Mouse (Mus musculus): Measurements from ENCODE around the gene Egfl8. TPM values are rescaled to one million over a fixed set of nuclear protein-coding genes. Genes with fewer than 3 reads are reported as not detected.
A peak's percentile ranks its signal among the peaks of the same experiment; 100 is the strongest.

Egfl8 gene
- 10 to 100 TPM; 20.7 to 23.1 TPM for total RNA-seq (2021)
- long read RNA-seq, experiment 1, transcript Egfl8-201 (9 exons, 1,150 nt), result major isoform, 9 of 41 reads
- long read RNA-seq, experiment 1, partial matches to known transcripts, result 2 of 41 reads
- long read RNA-seq, experiment 1, other reads (novel, unspliced or antisense), result 30 of 41 reads
- long read RNA-seq, experiment 2, partial matches to known transcripts, result 0 of 17 reads
- long read RNA-seq, experiment 2, other reads (novel, unspliced or antisense), result 13 of 17 reads

GRCm38 (mm10) chr17:34615871-34616270 lies at the start of gene Egfl8:
Egfl8 (minus strand) TSS chr17:34615971.
- DNase-seq (ENCODE audit: low spot score in 2 of 2), result no peak

DNA sequence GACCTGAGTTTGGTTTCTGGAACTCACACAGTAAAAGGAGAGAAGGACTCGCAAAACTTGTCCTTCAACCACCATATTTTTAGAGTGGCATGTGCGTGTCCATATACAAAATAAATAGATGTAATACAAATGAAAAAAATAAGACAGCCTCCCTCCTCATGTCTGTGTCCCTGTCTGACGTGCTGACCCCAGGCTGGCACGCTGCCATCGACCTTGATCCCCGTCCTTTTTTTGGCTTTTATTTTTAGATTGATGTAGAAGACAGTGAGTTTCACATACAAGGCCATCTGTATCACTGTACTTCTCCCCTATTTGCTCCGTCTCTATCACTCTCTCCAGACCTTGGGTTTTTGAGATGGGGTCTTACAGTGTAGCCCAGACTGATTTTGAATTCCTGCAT lies 48.7 kb upstream of the Egfl8 start:
- no peak for DNase-seq (ENCODE audit: low spot score in 2 of 2)

DNA sequence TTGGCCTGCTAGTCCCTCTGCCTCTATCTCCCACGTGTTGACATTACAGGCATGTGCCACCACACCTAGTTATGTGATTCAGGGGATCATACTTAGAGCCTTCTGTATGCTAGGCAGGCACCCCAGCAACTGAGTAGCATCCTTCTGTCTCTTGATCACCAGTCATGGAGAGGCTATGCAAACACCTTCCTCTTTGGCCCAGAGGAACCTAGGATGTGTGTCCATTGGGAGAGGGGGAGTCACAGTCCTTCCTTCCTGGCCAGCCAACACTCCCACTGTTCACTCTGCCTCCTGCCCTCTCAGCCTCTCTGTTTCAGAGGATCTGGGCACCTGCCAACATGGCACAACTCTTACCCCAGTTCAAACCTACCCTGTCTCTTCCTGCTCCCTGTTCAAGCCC lies 47.8 kb upstream of the Egfl8 start:
- no peak for DNase-seq (ENCODE audit: low spot score in 2 of 2)

DNA sequence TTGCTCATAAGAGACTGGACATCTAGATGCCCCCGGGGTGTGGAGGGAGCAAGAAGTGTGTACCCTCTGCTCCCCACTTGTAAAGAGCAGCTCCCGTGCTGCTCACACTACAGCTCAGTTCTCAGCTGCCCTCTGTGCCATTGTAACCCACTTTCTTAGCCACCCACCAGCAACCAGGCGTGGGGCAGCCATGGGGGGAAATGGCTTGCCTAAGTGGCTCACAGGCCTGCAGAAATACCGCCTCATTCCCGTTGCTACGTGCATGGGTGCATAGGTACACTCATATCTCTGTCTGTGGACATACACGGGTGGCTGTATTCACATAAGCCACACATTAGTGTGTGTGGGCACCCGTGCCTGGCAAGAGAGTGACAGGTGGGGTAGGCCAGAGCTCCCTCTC lies 47.2 kb upstream of the Egfl8 start:
- no peak for DNase-seq (ENCODE audit: low spot score in 2 of 2)

DNA sequence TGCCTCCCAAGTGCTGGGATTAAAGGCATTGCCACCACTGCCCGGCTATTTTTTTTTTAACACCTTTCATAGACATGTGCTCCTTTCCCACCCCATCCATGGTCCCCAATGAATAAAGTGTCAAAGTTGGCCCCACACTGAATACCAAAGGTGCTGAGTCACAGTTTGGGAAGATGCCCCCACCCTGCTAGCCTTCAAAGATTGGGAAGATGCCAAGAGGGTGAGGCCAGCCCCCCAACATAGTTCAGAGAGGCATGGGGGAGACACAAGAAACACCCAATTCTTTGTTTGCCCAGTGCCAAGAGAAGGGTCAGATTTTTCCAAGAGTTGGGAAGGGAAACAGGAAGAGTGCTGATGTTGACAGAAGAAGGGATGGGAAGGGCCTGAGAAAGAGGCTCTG lies 46.7 kb upstream of the Egfl8 start:
- no peak for DNase-seq (ENCODE audit: low spot score in 2 of 2)

DNA sequence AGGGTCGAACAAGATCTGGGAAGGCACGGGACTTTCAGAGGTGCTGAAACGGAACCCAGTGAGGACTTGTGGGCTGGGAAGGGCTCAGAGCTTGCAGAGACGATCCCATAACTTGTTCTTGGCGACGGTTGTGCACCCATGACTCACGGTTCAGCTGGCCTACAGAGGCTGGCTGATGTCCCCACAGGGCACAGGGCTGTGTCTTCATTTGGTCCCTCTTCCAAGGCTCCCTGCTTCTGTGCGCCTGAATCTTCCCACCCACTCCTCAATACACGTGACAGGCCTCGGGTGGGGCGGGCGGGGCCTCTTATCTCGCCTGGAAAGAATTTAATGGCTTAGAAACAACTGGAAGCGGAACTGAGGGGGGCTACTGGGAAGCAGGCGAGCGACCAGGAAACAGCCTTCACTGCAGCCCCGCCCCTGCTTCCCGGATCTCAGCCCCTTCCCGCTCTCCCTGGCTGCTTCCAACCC lies 45.4 kb upstream of the Egfl8 start:
- peak in 1 of 2 experiments; percentile 64 for DNase-seq (ENCODE audit: low spot score in 2 of 2)

DNA sequence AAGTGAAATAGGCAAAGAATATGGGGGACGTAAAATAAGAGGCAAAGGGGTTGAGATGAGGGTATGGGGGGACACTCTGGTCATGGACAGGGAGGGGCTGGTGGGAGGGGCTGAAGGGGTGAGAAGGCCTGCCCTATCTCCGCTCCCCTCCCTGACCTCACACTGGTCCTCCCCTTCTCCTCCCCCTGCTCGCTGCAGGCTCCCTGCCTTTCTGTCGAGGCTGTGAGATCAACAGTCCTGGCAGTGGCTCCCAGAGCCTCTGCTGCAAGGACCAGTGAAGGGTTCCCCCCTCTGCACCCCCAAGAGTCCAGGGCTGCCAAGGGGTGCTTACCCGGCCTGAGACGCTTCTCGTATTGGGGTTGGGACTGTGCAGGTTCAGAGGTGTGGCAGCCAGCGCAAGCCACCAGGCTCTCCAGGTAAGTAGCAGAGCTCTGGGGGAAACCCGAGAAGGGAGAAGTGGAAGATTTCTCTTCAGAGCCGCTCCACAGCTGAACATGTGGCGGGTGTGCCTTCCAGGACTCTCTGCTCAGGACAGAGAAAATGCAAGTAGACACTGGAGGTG lies 44.6 kb upstream of the Egfl8 start:
- peak in 1 of 2 experiments; percentile 56 for DNase-seq (ENCODE audit: low spot score in 2 of 2)

- DNase-seq (ENCODE audit: low spot score in 2 of 2), result no peak
These were observed 44.1 kb upstream of the Egfl8 start for GRCm38 (mm10) chr17:34659897-34660214.

DNA sequence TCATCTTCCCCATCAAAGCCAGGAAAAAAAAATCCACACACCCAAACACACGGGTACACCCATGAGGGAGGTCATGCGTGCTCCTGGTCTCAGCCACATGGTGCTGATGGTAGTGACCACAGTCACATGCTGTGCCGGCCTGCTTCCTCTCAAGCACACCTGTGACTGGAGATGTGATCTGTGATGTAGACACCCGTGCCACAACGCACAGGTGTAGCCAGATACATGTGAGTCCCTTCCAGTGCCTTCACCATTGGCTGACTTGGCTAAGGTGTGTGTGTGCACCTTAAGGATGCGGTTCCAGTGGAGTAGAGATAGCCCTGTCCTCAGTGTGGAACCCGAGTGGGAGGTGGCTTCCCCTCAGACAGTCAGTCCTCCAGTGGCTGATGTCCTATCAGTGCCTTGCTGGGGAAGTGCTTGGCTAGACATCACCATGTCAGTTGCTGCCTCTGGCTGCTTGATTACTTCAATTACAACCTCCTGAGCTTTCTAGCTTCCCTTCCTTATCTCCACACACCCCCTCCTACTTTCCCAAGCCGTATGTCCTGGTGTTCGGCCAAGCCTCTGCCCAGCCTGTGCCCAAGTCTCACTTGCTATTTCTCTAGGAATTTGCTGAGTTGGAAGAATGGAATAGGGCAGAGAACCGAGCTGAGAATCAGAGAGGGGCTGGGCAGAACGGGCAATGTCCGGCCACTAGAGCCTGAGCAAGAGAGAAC lies 43.6 kb upstream of the Egfl8 start:
- DNase-seq (ENCODE audit: low spot score in 2 of 2), result no peak

DNA sequence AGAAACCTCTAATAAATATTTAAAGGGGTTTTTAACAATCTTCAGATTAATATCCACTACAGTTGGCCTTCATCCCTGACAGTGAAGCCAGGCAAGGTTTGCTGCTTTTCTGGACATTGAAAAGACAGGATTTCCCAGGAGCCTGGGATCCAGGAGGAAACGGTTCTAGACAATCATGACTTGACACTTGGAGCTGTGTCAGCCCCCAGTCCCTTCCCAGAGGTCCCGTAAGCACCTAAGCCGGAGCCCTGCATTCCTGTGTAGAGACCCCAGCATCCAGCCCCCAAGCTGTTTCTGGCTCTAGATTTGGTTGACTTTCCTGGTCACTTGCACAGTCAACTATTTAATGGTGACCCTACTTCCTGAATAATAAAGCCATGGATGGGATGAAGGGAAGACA lies 42.8 kb upstream of the Egfl8 start:
- no peak for DNase-seq (ENCODE audit: low spot score in 2 of 2)

DNA sequence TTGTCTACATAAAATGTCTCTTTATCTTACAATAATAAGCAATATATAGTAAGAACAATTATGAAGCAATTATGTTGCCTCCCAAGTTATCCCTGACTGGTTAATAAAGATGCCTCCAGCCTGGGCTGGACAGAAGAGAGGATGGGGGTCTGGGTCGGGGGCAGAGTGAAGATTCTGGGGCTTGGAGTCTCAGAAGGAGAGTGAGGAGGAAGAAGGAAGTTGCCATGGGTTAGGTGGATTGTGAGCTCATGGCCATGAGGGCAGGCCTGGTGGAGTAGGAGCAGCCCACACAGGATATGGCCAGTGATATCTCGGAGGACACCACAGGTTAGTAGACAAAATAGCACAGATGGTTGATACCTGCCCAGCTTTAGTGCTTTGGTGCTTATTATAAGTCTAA lies 42.4 kb upstream of the Egfl8 start:
- no peak for DNase-seq (ENCODE audit: low spot score in 2 of 2)

DNA sequence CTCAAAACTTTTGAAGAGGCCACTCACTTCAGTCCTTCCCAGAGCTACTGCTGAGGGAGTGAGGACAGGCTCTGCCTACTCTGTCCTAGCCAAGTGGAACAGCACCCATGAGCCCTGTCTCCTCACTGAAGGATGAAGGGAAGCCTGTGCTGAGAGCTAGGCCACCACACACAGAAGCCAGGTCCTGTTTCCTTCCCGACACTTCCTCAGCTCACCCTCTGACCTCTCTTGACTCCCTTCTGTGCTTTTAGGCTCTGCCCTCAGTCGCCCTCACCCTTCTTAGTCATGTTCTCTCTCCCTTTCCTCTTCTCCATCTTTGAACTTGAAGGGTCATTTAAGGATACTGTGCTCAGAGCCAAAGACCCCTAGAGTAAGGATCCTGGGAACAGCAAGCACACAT lies 41.5 kb upstream of the Egfl8 start:
- no peak for DNase-seq (ENCODE audit: low spot score in 2 of 2)

DNA sequence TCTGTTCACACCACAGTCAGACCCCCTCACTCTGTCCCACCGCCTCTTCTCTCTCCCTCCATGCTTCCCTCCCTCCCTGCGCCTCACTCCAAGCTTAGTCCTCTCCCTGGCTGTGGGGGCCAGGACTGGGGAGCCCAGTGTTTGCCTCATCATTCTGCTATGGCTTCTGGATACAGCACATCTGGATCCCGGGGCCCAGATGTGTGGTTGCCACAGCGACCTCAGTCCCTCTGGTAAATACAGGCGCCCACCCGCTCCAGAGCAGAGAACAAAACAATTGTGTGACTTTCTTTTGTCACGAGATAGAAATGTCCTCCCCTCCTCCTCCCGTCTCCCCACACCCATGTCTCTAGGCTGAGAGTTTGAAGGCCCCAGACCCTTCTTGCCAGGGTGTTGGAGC lies 40.9 kb upstream of the Egfl8 start:
- peak in 1 of 2 experiments; percentile 65 for DNase-seq (ENCODE audit: low spot score in 2 of 2)

DNA sequence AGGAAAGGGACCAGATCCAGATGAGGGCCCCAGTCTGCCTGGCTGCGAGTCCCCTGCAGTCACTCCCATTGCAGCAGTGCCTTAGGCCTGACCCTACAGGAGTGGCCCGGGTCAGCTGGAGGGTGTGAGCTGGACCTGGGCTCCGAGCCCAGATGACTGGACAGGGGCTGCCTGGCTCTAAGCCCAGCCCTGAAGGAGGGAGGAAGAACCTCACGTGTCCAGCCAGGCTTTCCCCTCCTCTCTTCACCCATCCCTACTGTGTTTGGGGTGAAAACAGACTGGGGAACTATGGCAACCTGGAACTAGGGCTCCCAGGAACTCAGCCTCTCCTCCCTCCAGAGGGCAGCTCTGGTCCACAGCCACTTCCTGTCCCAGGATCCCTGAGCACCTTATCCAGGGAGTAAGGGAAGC lies 39.8 kb upstream of the Egfl8 start:
- peak; percentile 75 to 87 for DNase-seq (ENCODE audit: low spot score in 2 of 2)

DNA sequence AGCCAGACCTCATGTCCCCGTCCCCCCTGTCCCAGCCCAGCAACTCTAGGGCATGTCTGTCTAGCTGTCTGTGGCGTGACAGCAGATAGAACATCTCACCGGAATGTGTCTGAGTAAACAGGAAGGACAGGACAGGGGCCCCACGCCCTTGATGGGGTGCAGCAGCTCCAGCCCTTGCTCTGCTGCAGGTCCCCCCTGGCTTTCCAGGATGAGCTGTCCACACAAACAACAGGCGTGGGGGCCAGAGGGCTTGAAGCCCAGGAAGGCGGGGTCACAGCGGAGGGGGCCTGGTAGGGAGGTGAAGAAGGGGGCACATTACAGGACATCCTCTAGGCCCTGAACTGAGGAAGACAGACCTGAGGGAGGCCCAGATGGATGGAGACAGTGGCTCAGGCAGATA lies 39.4 kb upstream of the Egfl8 start:
- DNase-seq (ENCODE audit: low spot score in 2 of 2), result peak in 1 of 2 experiments; percentile 75

DNA sequence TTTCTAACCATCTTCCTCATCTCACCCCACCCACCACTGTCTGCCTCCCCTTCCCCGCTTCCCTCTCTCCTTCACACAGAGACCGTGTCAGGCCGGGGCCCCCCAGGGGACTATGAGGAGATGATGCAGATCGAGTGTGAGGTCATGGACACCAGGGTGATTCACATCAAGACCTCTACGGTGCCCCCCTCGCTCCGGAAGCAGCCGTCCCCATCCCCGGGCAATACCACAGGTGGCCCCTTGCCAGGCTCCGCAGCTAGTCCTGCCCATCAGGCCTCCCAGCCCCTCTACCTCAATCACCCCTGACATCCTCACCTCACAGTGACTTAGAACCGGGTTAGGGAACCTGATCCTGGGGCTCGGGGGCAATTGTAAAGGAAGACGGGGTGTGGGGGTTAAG lies 38.6 kb upstream of the Egfl8 start:
- peak in 1 of 2 experiments; percentile 51 for DNase-seq (ENCODE audit: low spot score in 2 of 2)

GRCm38 (mm10) chr17:34653746-34654285 lies 38.0 kb upstream of the Egfl8 start:
- DNase-seq (ENCODE audit: low spot score in 2 of 2), result peak in 1 of 2 experiments; percentile 71

- DNase-seq (ENCODE audit: low spot score in 2 of 2), result no peak
These were observed 37.2 kb upstream of the Egfl8 start for GRCm38 (mm10) chr17:34652985-34653384.

DNA sequence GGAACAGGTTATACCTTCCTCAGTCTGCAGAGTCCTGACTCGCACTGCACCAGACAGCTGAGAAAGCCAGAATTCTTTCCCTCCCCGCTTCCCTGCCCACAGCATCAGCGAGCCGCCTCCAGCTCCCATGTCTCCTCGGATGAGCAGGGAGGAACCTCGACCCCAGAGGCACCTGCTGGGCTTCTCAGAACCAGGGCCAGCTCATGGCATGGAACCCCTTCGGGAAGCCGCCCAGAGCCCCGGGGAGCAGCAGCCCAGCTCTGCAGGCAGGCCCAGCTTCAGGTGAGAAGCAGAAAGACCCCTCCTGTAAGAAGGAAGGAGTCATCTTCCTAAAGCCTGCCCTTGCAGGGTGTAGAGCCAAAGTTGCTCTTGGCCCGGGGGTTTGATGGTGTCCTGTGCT lies 36.8 kb upstream of the Egfl8 start:
- no peak for DNase-seq (ENCODE audit: low spot score in 2 of 2)

GRCm38 (mm10) chr17:34651507-34652221 lies 35.9 kb upstream of the Egfl8 start:
- peak in 1 of 2 experiments; percentile 52 for DNase-seq (ENCODE audit: low spot score in 2 of 2)

- no peak for DNase-seq (ENCODE audit: low spot score in 2 of 2)
These were observed 35.0 kb upstream of the Egfl8 start for GRCm38 (mm10) chr17:34650781-34651180.

Data from gastrocnemius, postnatal 4 days (tissue).